Comparison of ENCODE assay signal across 11 mouse cellular contexts in genomic region chr1:62398738-62399137, GRCm38 (mm10).
"Had no signal": no experiment of that assay in that cellular context is flagged by ENCODE, and none has a peak within 500 bp of the region (broad histone marks: within the 10 kb centered on the region; RNA-seq: fewer than 3 reads in every experiment).

No protein-coding gene starts in this region.

- ATAC-seq: liver, postnatal 0 days; lung, postnatal 0 days; midbrain, embryonic 13.5 days; midbrain, embryonic 15.5 days had no signal

- DNase-seq: liver, postnatal 0 days; lung, adult 2 months; lung, postnatal 14 days; lung, postnatal 36 days; right cerebral cortex, postnatal 14 days; thymus, adult 18-20 months; thymus, postnatal 14 days; thymus, postnatal 36 days had no signal
